Mouse (Mus musculus) layer of hippocampus, adult 11-12 months (tissue): ENCODE results near the gene Tspear.

Experiments used
- DNase-seq: peaks from one replicate; pipeline ENCODE4 v3.0.0; 2022; ENCODE audit warnings: low spot score

Tspear gene

GRCm38 (mm10) chr10:77869651-77870050, 183.3 kb downstream of the Tspear start:
- DNase-seq = no peak

GRCm38 (mm10) chr10:77878985-77879384, 192.6 kb downstream of the Tspear start:
- DNase-seq = peak; percentile 28

GRCm38 (mm10) chr10:77880305-77880704, 193.9 kb downstream of the Tspear start:
- no peak for DNase-seq

- DNase-seq = no peak
Measured at GRCm38 (mm10) chr10:77882553-77882952, 196.2 kb downstream of the Tspear start.

GRCm38 (mm10) chr10:77886007-77886747, 199.8 kb downstream of the Tspear start:
- DNase-seq = no peak

- no peak for DNase-seq
Measured at GRCm38 (mm10) chr10:77890987-77891565, 204.7 kb downstream of the Tspear start.

- no peak for DNase-seq
Measured at GRCm38 (mm10) chr10:77895562-77895961, 209.2 kb downstream of the Tspear start.

- no peak for DNase-seq
Measured at GRCm38 (mm10) chr10:77900126-77900525, 213.8 kb downstream of the Tspear start.

- no peak for DNase-seq
Measured at GRCm38 (mm10) chr10:77900903-77901818, 214.8 kb downstream of the Tspear start.

GRCm38 (mm10) chr10:77901871-77902210, 215.5 kb downstream of the Tspear start:
- no peak for DNase-seq

GRCm38 (mm10) chr10:77902211-77902893, 216.0 kb downstream of the Tspear start, which contains the start of gene Lrrc3:
Gene Lrrc3 (minus strand): TSS chr10:77902536.
- DNase-seq = peak; percentile 31

GRCm38 (mm10) chr10:77902894-77903715, 216.7 kb downstream of the Tspear start:
- DNase-seq = peak; percentile 39

GRCm38 (mm10) chr10:77912605-77913004, 226.2 kb downstream of the Tspear start:
- no peak for DNase-seq

GRCm38 (mm10) chr10:77913292-77913691, 226.9 kb downstream of the Tspear start:
- DNase-seq = no peak

GRCm38 (mm10) chr10:77916636-77917335, 230.4 kb downstream of the Tspear start:
- DNase-seq = peak; percentile 69

- peak; percentile 36 for DNase-seq
Measured at GRCm38 (mm10) chr10:77921009-77921408, 234.6 kb downstream of the Tspear start.

- DNase-seq = peak; percentile 26
Measured at GRCm38 (mm10) chr10:77922681-77923080, 236.3 kb downstream of the Tspear start.

- peak; percentile 73 for DNase-seq
Measured at GRCm38 (mm10) chr10:77926140-77926539, 239.8 kb downstream of the Tspear start.

- DNase-seq = no peak
Measured at GRCm38 (mm10) chr10:77927375-77927774, 241.0 kb downstream of the Tspear start.
